Mouse (Mus musculus) liver, embryonic 11.5 days (tissue): Measurements from ENCODE around the gene Xndc1. TPM values are rescaled to one million over a fixed set of nuclear protein-coding genes. Genes with fewer than 3 reads are reported as not detected.
A peak's percentile ranks its signal among the peaks of the same experiment; 100 is the strongest.
"Not testable (repeated sequence)": the region's sequence is repeated elsewhere in the genome, so short reads cannot be mapped to it uniquely, and the experiment has no call there.

Source experiments
- ATAC-seq: fragments of 200-750 bp; cut with Nextera tagmentation; replicated peaks from 2 replicates; pipeline ENCODE4 v1.8.0; 2017; ENCODE audit warnings: moderate number of reproducible peaks, mild to moderate bottlenecking, moderate TSS enrichment, moderate library complexity; ENCODE audit not compliant: low FRiP score
- DNase-seq: peaks from one replicate; pipeline ENCODE4 v3.0.0-alpha.2; 2017; ENCODE audit warnings: low spot score
- H3K27ac ChIP-seq: fragments of 300-500 bp; sonication (generic); 2 replicates; pipeline ENCODE4 v1.5.1; 2014; ENCODE audit warnings: mild to moderate bottlenecking, low read depth, low read length, control low read depth
- H3K27me3 ChIP-seq: fragments of 300-500 bp; sonication (generic); replicated peaks from 2 replicates; pipeline ENCODE4 v1.6.1; 2014; ENCODE audit warnings: low read length, mixed read lengths; ENCODE audit not compliant: control insufficient read depth, insufficient read depth
- H3K36me3 ChIP-seq: fragments of 300-500 bp; sonication (generic); 2 replicates; pipeline ENCODE4 v1.6.1; 2014; ENCODE audit warnings: mild to moderate bottlenecking, low read length, moderate library complexity, mixed read lengths; ENCODE audit not compliant: control insufficient read depth, insufficient read depth
- H3K4me1 ChIP-seq: fragments of 300-500 bp; sonication (generic); replicated peaks from 2 replicates; pipeline ENCODE4 v1.6.1; 2014; ENCODE audit warnings: low read length, mixed read lengths; ENCODE audit not compliant: control insufficient read depth, insufficient read depth
- H3K4me2 ChIP-seq: fragments of 300-500 bp; sonication (generic); 2 replicates; pipeline ENCODE4 v1.6.1; 2014; ENCODE audit warnings: mild to moderate bottlenecking, control low read depth, moderate library complexity
- H3K4me3 ChIP-seq: fragments of 300-500 bp; sonication (generic); 2 replicates; pipeline ENCODE4 v1.5.1; 2014; ENCODE audit warnings: low read depth, low read length, control low read depth
- H3K9ac ChIP-seq: fragments of 300-500 bp; sonication (generic); 2 replicates; pipeline ENCODE4 v1.6.1; 2014; ENCODE audit warnings: low read depth, low read length, control low read depth
- H3K9me3 ChIP-seq: fragments of 300-500 bp; sonication (generic); 2 replicates; pipeline ENCODE4 v1.6.1; 2016; ENCODE audit warnings: low read length, inconsistent platforms, mixed read lengths; ENCODE audit not compliant: control insufficient read depth
- WGBS: fragments of 180-500 bp; shearing (Covaris S2); extraction: QIAGEN DNeasy Blood & Tissue Kit; methylation state at CpG from one replicate; pipeline ENCODE4 v1.1.7; 2014; 5-methylcytosine and 5-hydroxymethylcytosine counted together
- polyA plus RNA-seq: library from polyadenylated mRNA; unstranded; fragments of >200 nt; fragmentation: Nextera tagmentation; extraction: Ambion mirVana; gene quantifications from 2 replicates; pipeline ENCODE4 v1.2.1, GENCODE M21; 2014

Xndc1 gene
- polyA plus RNA-seq: 19.5 and 24.6 TPM in 2 replicates

GRCm38 (mm10) chr7:102065046-102065891, at the start of gene Xndc1, which contains the start of the genes Rnf121 and Xntrpc:
Gene Xndc1 (plus strand): TSS chr7:102065511.
Gene Rnf121 (minus strand): TSS chr7:102065469.
Gene Xntrpc (plus strand): TSS chr7:102065713.
- WGBS: under 1% methylated on average over 56 of the region's 56 CpGs
- H3K27me3 ChIP-seq: no peaks in the 10 kb centered on the region
- peak within 1 kb of the TSS; percentile 70 for H3K4me3 ChIP-seq
- peak within 1 kb of the TSS; percentile 17 for H3K27ac ChIP-seq
- DNase-seq (peak; percentile 93), ATAC-seq (peak; percentile 98)
- peaks cover 15% of the 10 kb centered on the region for H3K4me1 ChIP-seq
- no peaks in the 10 kb centered on the region; the same call in 1 of the 2 replicates for H3K36me3 ChIP-seq
- no peaks in the 10 kb centered on the region for H3K9me3 ChIP-seq
- H3K9ac ChIP-seq: peak within 1 kb of the TSS; percentile 70
- peak within 1 kb of the TSS; percentile 78 for H3K4me2 ChIP-seq

- H3K27ac ChIP-seq: no peak overlapping the region
- H3K4me3 ChIP-seq: no peak overlapping the region
- no peak overlapping the region for H3K9ac ChIP-seq
- WGBS: 87% methylated on average over 4 of the region's 4 CpGs
- DNase-seq (no peak), ATAC-seq (no peak)
- H3K36me3 ChIP-seq: peaks cover 53% of the 10 kb centered on the region
- no peaks in the 10 kb centered on the region for H3K9me3 ChIP-seq
- no peaks in the 10 kb centered on the region for H3K27me3 ChIP-seq
- H3K4me2 ChIP-seq: no peak overlapping the region
- no peaks in the 10 kb centered on the region for H3K4me1 ChIP-seq
Measured at GRCm38 (mm10) chr7:102016936-102017335, 48.4 kb upstream of the Xndc1 start.

- Histone ChIP-seq H3K9me3 (no peaks in the 10 kb centered on the region), H3K9ac (no peak overlapping the region), H3K27ac (no peak overlapping the region), H3K27me3 (no peaks in the 10 kb centered on the region), H3K36me3 (peaks cover 48% of the 10 kb centered on the region), H3K4me2 (no peak overlapping the region), H3K4me3 (no peak overlapping the region), H3K4me1 (no peaks in the 10 kb centered on the region)
- DNase-seq: no peak
- WGBS: 82% methylated on average over 5 of the region's 5 CpGs
- no peak for ATAC-seq
Measured at GRCm38 (mm10) chr7:102017452-102017851, 47.9 kb upstream of the Xndc1 start.

DNA sequence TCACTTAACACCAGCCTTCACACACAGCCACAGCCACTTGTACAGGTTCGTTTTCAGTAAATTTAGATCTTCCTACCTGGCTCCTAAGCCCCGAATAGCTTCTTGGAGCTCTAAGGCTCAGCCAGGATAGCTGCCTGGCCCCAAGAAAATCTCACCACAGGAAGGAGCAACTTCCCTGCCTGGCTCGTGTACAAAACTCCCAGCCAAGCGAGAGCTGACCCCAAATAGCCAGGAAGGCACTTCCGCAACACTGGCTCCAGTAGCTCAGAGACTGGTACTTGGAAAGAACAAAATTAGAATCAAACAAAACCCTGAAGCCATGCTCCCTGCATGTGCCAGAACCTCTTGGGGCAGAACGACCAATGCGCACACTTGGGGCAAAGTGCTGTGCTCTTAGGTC, 47.3 kb upstream of the Xndc1 start:
- Histone ChIP-seq H3K9me3 (no peaks in the 10 kb centered on the region), H3K4me3 (no peak overlapping the region), H3K27me3 (no peaks in the 10 kb centered on the region), H3K4me2 (no peak overlapping the region), H3K4me1 (no peaks in the 10 kb centered on the region), H3K36me3 (peaks cover 47% of the 10 kb centered on the region), H3K27ac (no peak overlapping the region), H3K9ac (no peak overlapping the region)
- no peak for ATAC-seq
- WGBS: 79% methylated on average over 7 of the region's 7 CpGs
- DNase-seq: peak; percentile 26

DNA sequence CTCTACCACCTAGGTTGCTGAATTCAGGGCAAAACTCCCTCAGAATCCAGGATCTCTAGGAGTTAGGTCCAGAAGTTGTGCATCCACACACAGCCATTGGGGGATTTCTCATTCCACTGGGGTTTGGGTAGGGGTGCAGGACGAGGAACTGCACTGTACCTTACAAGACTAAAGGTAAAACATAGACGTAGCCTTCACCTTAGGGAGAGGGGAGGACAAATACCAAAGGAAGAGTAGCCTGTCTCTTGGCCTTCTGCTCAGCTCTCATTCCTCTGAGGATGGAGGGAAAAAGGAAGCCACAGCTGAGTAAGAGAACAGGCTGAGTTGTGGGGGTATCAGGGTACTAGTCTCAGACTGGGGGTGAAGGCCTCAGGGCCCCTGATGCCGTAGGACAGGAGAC, 46.7 kb upstream of the Xndc1 start, which contains the start of gene Il18bp:
Gene Il18bp, minus strand, starts transcription at position 101 of the 400 bp plus-strand sequence.
- Histone ChIP-seq H3K27ac (no peak within 1 kb of the TSS), H3K9ac (no peak within 1 kb of the TSS), H3K4me1 (no peaks in the 10 kb centered on the region), H3K9me3 (no peaks in the 10 kb centered on the region), H3K4me2 (no peak within 1 kb of the TSS), H3K4me3 (no peak within 1 kb of the TSS), H3K27me3 (no peaks in the 10 kb centered on the region), H3K36me3 (peaks cover 46% of the 10 kb centered on the region)
- ATAC-seq (no peak), DNase-seq (peak; percentile 15)
- 85% methylated on average over 3 of the region's 3 CpGs for WGBS

GRCm38 (mm10) chr7:102019362-102019761, 45.9 kb upstream of the Xndc1 start:
- 79% methylated on average over 3 of the region's 3 CpGs for WGBS
- H3K27me3 ChIP-seq: no peaks in the 10 kb centered on the region
- ATAC-seq (no peak), DNase-seq (peak; percentile 25)
- no peak overlapping the region for H3K9ac ChIP-seq
- no peaks in the 10 kb centered on the region for H3K4me1 ChIP-seq
- H3K27ac ChIP-seq: no peak overlapping the region
- H3K4me3 ChIP-seq: no peak overlapping the region
- peaks cover 42% of the 10 kb centered on the region for H3K36me3 ChIP-seq
- H3K4me2 ChIP-seq: no peak overlapping the region
- no peaks in the 10 kb centered on the region for H3K9me3 ChIP-seq

GRCm38 (mm10) chr7:102020934-102021333, 44.4 kb upstream of the Xndc1 start:
- H3K9me3 ChIP-seq, ATAC-seq, H3K27ac ChIP-seq, H3K27me3 ChIP-seq, H3K4me2 ChIP-seq, H3K4me1 ChIP-seq, H3K9ac ChIP-seq, H3K4me3 ChIP-seq: not testable (repeated sequence)
- H3K36me3 ChIP-seq: peaks cover 30% of the 10 kb centered on the region
- DNase-seq: peak; percentile 17
- WGBS: 95% methylated on average over 2 of the region's 2 CpGs

DNA sequence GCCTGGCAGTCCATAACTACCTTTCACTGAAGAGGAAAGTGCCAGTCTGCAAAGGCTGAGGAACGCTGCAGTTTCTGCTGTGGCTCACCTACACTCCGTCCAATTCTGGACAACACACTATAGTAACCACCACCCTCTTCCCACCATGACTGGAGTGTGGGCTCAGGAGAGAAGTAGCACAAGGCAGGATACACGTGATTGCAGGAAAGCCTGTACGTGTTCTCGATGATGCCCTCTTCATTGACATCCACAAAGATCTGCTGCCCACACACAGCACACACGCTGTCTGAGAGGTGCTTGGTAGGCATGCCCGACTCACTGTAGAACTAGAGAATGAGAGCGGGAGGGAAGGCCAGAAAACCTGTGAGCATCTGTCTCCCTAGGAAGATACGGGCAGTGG, 41.5 kb upstream of the Xndc1 start:
- peaks cover 20% of the 10 kb centered on the region for H3K36me3 ChIP-seq
- WGBS: 94% methylated on average over 9 of the region's 9 CpGs

More for the DNA sequence above, 41.5 kb upstream of the Xndc1 start:
- H3K4me2 ChIP-seq: no peak overlapping the region
- no peaks in the 10 kb centered on the region for H3K9me3 ChIP-seq
- H3K4me3 ChIP-seq: no peak overlapping the region
- ATAC-seq: no peak
- 0 out of 2 replicates have a peak, but pooled peaks cover 2% of the 10 kb centered on the region for H3K4me1 ChIP-seq
- H3K9ac ChIP-seq: no peak overlapping the region
- no peak overlapping the region for H3K27ac ChIP-seq
- H3K27me3 ChIP-seq: no peaks in the 10 kb centered on the region
- peak; percentile 15 for DNase-seq
